Mouse (Mus musculus) CH12.LX (cell line): ENCODE results near the gene Dbx2. TPM values are rescaled to one million over a fixed set of nuclear protein-coding genes. Genes with fewer than 3 reads are reported as not detected.

Source experiments
- DNase-seq: peaks from one replicate; pipeline ENCODE4 v3.0.0-alpha.2; 2013; ENCODE audit errors: extremely low read depth
- H3K27ac ChIP-seq: 2 replicates; pipeline ENCODE4 v1.5.1; 2012; ENCODE audit warnings: low read depth, mild to moderate bottlenecking, control low read depth, moderate library complexity; ENCODE audit not compliant: insufficient read depth
- H3K27me3 ChIP-seq: replicated peaks from 2 replicates; pipeline ENCODE3; 2012; ENCODE audit warnings: inconsistent platforms
- H3K36me3 ChIP-seq, 2 experiments: replicated peaks in 1 of 2; 2 replicates each; pipeline versions ENCODE3 to v1.6.1; 2012; ENCODE audit warnings: inconsistent platforms in 1 of 2, low read length in 1 of 2, mild to moderate bottlenecking in 1 of 2, mixed read lengths in 1 of 2, moderate library complexity in 1 of 2; ENCODE audit not compliant: control insufficient read depth in 1 of 2, insufficient read depth in 1 of 2
- H3K4me1 ChIP-seq, 2 experiments: 2 replicates each; pipeline ENCODE4 v1.6.1; 2012; ENCODE audit warnings: inconsistent platforms in 1 of 2, moderate library complexity in 1 of 2; ENCODE audit not compliant: insufficient read depth in 2 of 2, control insufficient read depth in 1 of 2
- H3K4me2 ChIP-seq: 2 replicates; pipeline ENCODE4 v1.6.1; 2012; ENCODE audit warnings: low read depth, mild to moderate bottlenecking, control low read depth; ENCODE audit not compliant: poor library complexity, insufficient read depth, severe bottlenecking
- H3K4me3 ChIP-seq, 3 experiments: fragments of 150-350 bp in 1 of 3; sonication (generic) in 1 of 3; replicated peaks in 1 of 3; 2 replicates each; pipeline versions ENCODE3 to v1.5.1; 2011 to 2012; ENCODE audit warnings: low read depth in 2 of 3, low read length in 2 of 3, mild to moderate bottlenecking in 2 of 3, moderate library complexity in 2 of 3, control low read depth in 1 of 3, improper control_type of control experiment in 1 of 3, inconsistent platforms in 1 of 3, mixed read lengths in 1 of 3; ENCODE audit not compliant: poor library complexity in 1 of 3
- H3K79me2 ChIP-seq: replicated peaks from 2 replicates; pipeline ENCODE4 v1.6.1; 2012; ENCODE audit warnings: mild to moderate bottlenecking, moderate library complexity; ENCODE audit not compliant: control insufficient read depth, poor library complexity, insufficient read depth, severe bottlenecking; ENCODE audit errors: extremely low read depth
- H3K9ac ChIP-seq: 2 replicates; pipeline ENCODE4 v1.6.1; 2012; ENCODE audit warnings: low read depth, mild to moderate bottlenecking, control low read depth, moderate library complexity; ENCODE audit not compliant: insufficient read depth
- H3K9me3 ChIP-seq: replicated peaks from 2 replicates; pipeline ENCODE3; 2012; ENCODE audit warnings: low read length, inconsistent platforms, mixed read lengths
- BHLHE40 ChIP-seq: IDR thresholded peaks from 2 replicates; pipeline ENCODE4 v1.6.1; 2011; ENCODE audit warnings: mild to moderate bottlenecking, low read depth, low read length, improper control_type of control experiment
- CHD1 ChIP-seq: IDR thresholded peaks from 2 replicates; pipeline ENCODE4 v1.6.1; 2012; ENCODE audit warnings: low read depth, low read length, improper control_type of control experiment, inconsistent platforms
- ELF1 ChIP-seq: IDR thresholded peaks from 2 replicates; pipeline ENCODE4 v1.6.1; 2014; ENCODE audit warnings: low read depth, mild to moderate bottlenecking, inconsistent platforms, low read length, improper control_type of control experiment
- ETS1 ChIP-seq: conservative IDR thresholded peaks from 2 replicates; pipeline ENCODE4 v1.6.1; 2012; ENCODE audit warnings: low read depth, mild to moderate bottlenecking, inconsistent platforms, low read length, improper control_type of control experiment, moderate library complexity
- GABPA ChIP-seq: IDR thresholded peaks from 2 replicates; pipeline ENCODE4 v1.6.1; 2012; ENCODE audit warnings: low read depth, low read length, improper control_type of control experiment, inconsistent platforms; ENCODE audit not compliant: insufficient replicate concordance
- IRF4 ChIP-seq: IDR thresholded peaks from 2 replicates; pipeline ENCODE4 v1.6.1; 2014; ENCODE audit warnings: low read depth, mild to moderate bottlenecking, inconsistent platforms, low read length, improper control_type of control experiment
- JUN ChIP-seq: IDR thresholded peaks from 2 replicates; pipeline ENCODE4 v1.6.1; 2011; ENCODE audit warnings: low read depth, mild to moderate bottlenecking, low read length, improper control_type of control experiment, moderate library complexity; ENCODE audit not compliant: insufficient read depth
- JUND ChIP-seq: conservative IDR thresholded peaks from 2 replicates; pipeline ENCODE4 v1.6.1; 2011; ENCODE audit warnings: low read depth, low read length, improper control_type of control experiment
- KAT2A ChIP-seq: IDR thresholded peaks from 2 replicates; pipeline ENCODE4 v1.6.1; 2012; ENCODE audit warnings: low read length, improper control_type of control experiment, inconsistent platforms; ENCODE audit not compliant: insufficient replicate concordance
- MAFK ChIP-seq: IDR thresholded peaks from 2 replicates; pipeline ENCODE4 v1.6.1; 2011; ENCODE audit warnings: low read length, improper control_type of control experiment; ENCODE audit not compliant: insufficient replicate concordance
- MAX ChIP-seq: IDR thresholded peaks from 2 replicates; pipeline ENCODE4 v1.6.1; 2011; ENCODE audit warnings: low read length, improper control_type of control experiment
- MAZ ChIP-seq: IDR thresholded peaks from 2 replicates; pipeline ENCODE4 v1.6.1; 2012; ENCODE audit warnings: low read depth, mild to moderate bottlenecking, inconsistent platforms, low read length, improper control_type of control experiment, moderate library complexity
- MEF2A ChIP-seq: IDR thresholded peaks from 2 replicates; pipeline ENCODE4 v1.6.1; 2014; ENCODE audit warnings: low read depth, mild to moderate bottlenecking, inconsistent platforms, low read length, improper control_type of control experiment, borderline replicate concordance
- MXI1 ChIP-seq: IDR thresholded peaks from 2 replicates; pipeline ENCODE4 v1.6.1; 2011; ENCODE audit warnings: mild to moderate bottlenecking, low read depth, low read length, improper control_type of control experiment
- MYC ChIP-seq: IDR thresholded peaks from 2 replicates; pipeline ENCODE4 v1.6.1; 2011; ENCODE audit warnings: low read depth, mild to moderate bottlenecking, improper control_type of control experiment, low read length
- PAX5 ChIP-seq: IDR thresholded peaks from 2 replicates; pipeline ENCODE4 v1.6.1; 2012; ENCODE audit warnings: low read length, inconsistent platforms, mixed read lengths
- RAD21 ChIP-seq: IDR thresholded peaks from 2 replicates; pipeline ENCODE4 v1.6.1; 2011; ENCODE audit warnings: low read depth, mild to moderate bottlenecking, low read length, improper control_type of control experiment, moderate library complexity
- SIN3A ChIP-seq: IDR thresholded peaks from 2 replicates; pipeline ENCODE4 v1.6.1; 2012; ENCODE audit warnings: low read length, improper control_type of control experiment, inconsistent platforms
- SMC3 ChIP-seq: IDR thresholded peaks from 2 replicates; pipeline ENCODE4 v1.6.1; 2011; ENCODE audit warnings: low read depth, low read length, improper control_type of control experiment
- TBP ChIP-seq: conservative IDR thresholded peaks from 2 replicates; pipeline ENCODE4 v1.6.1; 2011; ENCODE audit warnings: low read depth, low read length, improper control_type of control experiment
- TCF12 ChIP-seq: IDR thresholded peaks from 2 replicates; pipeline ENCODE4 v1.6.1; 2014; ENCODE audit warnings: low read depth, mild to moderate bottlenecking, inconsistent platforms, low read length, improper control_type of control experiment
- UBTF ChIP-seq: IDR thresholded peaks from 2 replicates; pipeline ENCODE4 v1.6.1; 2012; ENCODE audit warnings: low read depth, mild to moderate bottlenecking, inconsistent platforms, low read length, improper control_type of control experiment, moderate library complexity
- USF1 ChIP-seq: IDR thresholded peaks from 2 replicates; pipeline ENCODE4 v1.6.1; 2014; ENCODE audit warnings: low read depth, mild to moderate bottlenecking, inconsistent platforms, low read length, improper control_type of control experiment
- USF2 ChIP-seq: conservative IDR thresholded peaks from 2 replicates; pipeline ENCODE4 v1.6.1; 2011; ENCODE audit warnings: low read depth, low read length, improper control_type of control experiment
- ZC3H11A ChIP-seq: IDR thresholded peaks from 2 replicates; pipeline ENCODE4 v1.6.1; 2012; ENCODE audit warnings: low read depth, mild to moderate bottlenecking, inconsistent platforms, low read length, improper control_type of control experiment
- ZKSCAN1 ChIP-seq: IDR thresholded peaks from 2 replicates; pipeline ENCODE4 v1.6.1; 2012; ENCODE audit warnings: low read depth, inconsistent platforms, low read length, improper control_type of control experiment, borderline replicate concordance
- ZNF384 ChIP-seq: IDR thresholded peaks from 2 replicates; pipeline ENCODE4 v1.6.1; 2012; ENCODE audit warnings: low read depth, low read length, improper control_type of control experiment, inconsistent platforms
- dilution Hi-C: fragments of 300-500 bp; cut with MboI; formaldehyde crosslinking; loops from 2 replicates; pipeline ENCODE4 v1.14.3; 2020; ENCODE audit warnings: low sequenced_read_pairs; ENCODE audit not compliant: extremely low pct_unique_long_range_greater_than_20kb, extremely low pct_ligation_motif_present
- in situ Hi-C: fragments of 300-500 bp; cut with MboI; formaldehyde crosslinking; loops from 3 replicates; pipeline ENCODE4 v1.14.3; 2019; ENCODE audit warnings: low sequenced_read_pairs, low pct_ligation_motif_present, low pct_unique_long_range_greater_than_20kb, mixed read lengths
- polyA plus RNA-seq: library from polyadenylated mRNA; unstranded; fragments of >175 nt; gene quantifications from 2 replicates; pipeline ENCODE4 v1.2.1, GENCODE M21; 2012; ENCODE audit warnings: low read depth; ENCODE audit not compliant: insufficient read length
- total RNA-seq, 2 experiments: library from RNA; depleted of rRNA; stranded (reverse); fragments of 300-350 nt in 1 of 2; fragments of >200 nt in 1 of 2; gene quantifications; 2 replicates each; pipeline ENCODE4 v1.2.3; 2012 to 2014

Gene Dbx2
- total and polyA plus RNA-seq, 3 experiments: 0.05 to 0.51 (median 0.47) TPM

DNA sequence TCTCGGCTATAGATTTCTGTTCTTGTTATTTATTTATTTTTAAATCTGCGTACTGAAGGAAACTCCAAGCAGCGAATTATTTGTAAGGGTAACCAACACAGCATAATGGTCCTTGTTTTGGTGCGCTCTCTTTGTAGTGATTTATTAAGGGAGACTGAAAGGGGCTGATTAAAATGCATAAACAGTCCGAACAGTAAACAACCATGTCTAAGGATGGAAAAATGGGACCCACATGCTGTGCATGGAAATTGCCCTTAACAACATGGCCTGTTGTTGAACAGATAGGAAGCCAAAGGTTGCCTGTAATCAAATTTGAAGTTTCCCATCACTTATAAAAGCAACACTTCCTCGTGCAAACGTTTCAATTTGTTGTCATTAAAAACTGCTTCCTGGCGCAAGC lies 35.8 kb upstream of the Dbx2 start:
- Histone ChIP-seq H3K79me2 (no peaks in the 10 kb centered on the region), H3K4me1 (no peaks in the 10 kb centered on the region), H3K27ac (no peak overlapping the region), H3K27me3 (no peaks in the 10 kb centered on the region), H3K4me2 (no peak overlapping the region), H3K4me3 (no peak overlapping the region), H3K36me3 (no peaks in the 10 kb centered on the region), H3K9me3 (no peaks in the 10 kb centered on the region), H3K9ac (no peak overlapping the region)
- dilution Hi-C loops (no loop called here), in situ Hi-C loops (no loop called here)
- no peak for DNase-seq
- TF ChIP-seq MAX (no peak), CHD1 (no peak), GABPA (no peak), TBP (no peak), RAD21 (no peak), BHLHE40 (no peak), USF1 (no peak), USF2 (no peak), ETS1 (no peak), ZKSCAN1 (no peak), MEF2A (no peak), JUN (no peak), JUND (no peak), MAFK (no peak), UBTF (no peak), ELF1 (no peak), IRF4 (no peak), ZC3H11A (no peak), SMC3 (no peak), SIN3A (no peak)

DNA sequence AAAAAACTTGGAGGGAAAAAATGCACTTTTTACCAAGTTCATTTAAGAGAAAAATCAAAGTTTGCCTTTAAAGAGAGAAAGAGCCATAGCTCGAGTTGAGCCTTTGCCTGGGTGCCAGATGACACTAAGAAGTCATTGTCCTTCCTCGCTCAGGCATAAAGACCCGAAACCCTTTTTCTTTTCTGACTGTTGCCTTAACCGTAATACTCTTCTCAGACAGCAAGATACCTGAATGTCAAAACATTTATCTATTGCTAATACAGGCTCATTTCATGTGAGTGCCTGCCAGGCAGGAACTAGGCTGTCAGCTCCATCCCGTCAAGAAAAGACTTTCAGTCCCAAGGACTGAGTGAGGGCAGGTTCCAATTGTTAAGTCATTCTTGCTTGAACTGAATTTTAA lies 35.4 kb upstream of the Dbx2 start:
- Histone ChIP-seq H3K9ac (no peak overlapping the region), H3K4me2 (no peak overlapping the region), H3K4me3 (no peak overlapping the region), H3K36me3 (no peaks in the 10 kb centered on the region), H3K79me2 (no peaks in the 10 kb centered on the region), H3K27me3 (no peaks in the 10 kb centered on the region), H3K9me3 (no peaks in the 10 kb centered on the region), H3K27ac (no peak overlapping the region), H3K4me1 (no peaks in the 10 kb centered on the region)
- dilution Hi-C loops (no loop called here), in situ Hi-C loops (no loop called here)
- no peak for DNase-seq
- TF ChIP-seq KAT2A: no peak
- TF ChIP-seq ZNF384: no peak
- no peak for TF ChIP-seq MXI1
- TF ChIP-seq MAZ: no peak
- TF ChIP-seq MYC: no peak
- no peak for TF ChIP-seq PAX5
- TF ChIP-seq RAD21: no peak
- no peak for TF ChIP-seq MAX
- no peak for TF ChIP-seq ELF1
- TF ChIP-seq TCF12: no peak
